8 mouse cellular contexts compared by ENCODE assay signal in genomic region chr1:180256138-180256674, GRCm38 (mm10). TPM values are rescaled to one million over a fixed set of nuclear protein-coding genes. Genes with fewer than 3 reads are reported as not detected.
DNase-seq lines count a peak whose midpoint lies in the region; ATAC-seq and TF ChIP-seq lines count a peak whose summit lies in the region.

No protein-coding gene starts in this region.

- intact Hi-C loops in heart, postnatal 25 days (cut with DNase I) = no loop called here

- peak; percentile 94 for DNase-seq in forebrain, embryonic 14.5 days (ENCODE audit: low spot score)
- DNase-seq in heart, postnatal 25 days (ENCODE audit: low spot score) = peak; percentile 89
- DNase-seq in layer of hippocampus, adult 18-20 months (ENCODE audit: low spot score in 2 of 2) = peak; percentile 93 to 97
- peak; percentile 99 for DNase-seq in lung, adult 2 months
- DNase-seq in thymus, adult 18-20 months = peak; percentile 92 to 94

- under 1% methylated on average over 33 of the region's 39 CpGs for WGBS in forebrain, embryonic 14.5 days
- WGBS in lung, adult 2 months = under 1% methylated on average over 36 of the region's 39 CpGs

- TF ChIP-seq POLR2A in ES-Bruce4 (IDR thresholded peaks at IDR 0.05; ENCODE audit: insufficient read depth, low read length) = peak; percentile 73
- peak; percentile 98 for TF ChIP-seq POLR2A in lung, adult 2 months (IDR thresholded peaks at IDR 0.05; ENCODE audit: borderline replicate concordance, extremely low read depth, low read depth, low read length)

- peak overlapping the region; percentile 74 for H3K9ac ChIP-seq in ES-Bruce4 (ENCODE audit: low read depth, poor library complexity, severe bottlenecking)
- H3K9ac ChIP-seq in forebrain, embryonic 14.5 days (ENCODE audit: low read length) = peak overlapping the region; percentile 76

- H3K4me1 ChIP-seq in ES-Bruce4 (ENCODE audit: control insufficient read depth, insufficient read depth, low read length) = peaks cover 2% of the 10 kb centered on the region
- H3K4me1 ChIP-seq in forebrain, embryonic 14.5 days (ENCODE audit: control insufficient read depth, insufficient read depth, low read length) = peaks cover 4% of the 10 kb centered on the region
- 0 out of 2 replicates have a peak, but pooled peaks cover 6% of the 10 kb centered on the region for H3K4me1 ChIP-seq in lung, adult 2 months (ENCODE audit: control insufficient read depth, insufficient read depth, low read length)

- H3K27me3 ChIP-seq in ES-Bruce4 (ENCODE audit: control insufficient read depth, insufficient read depth, low read length, poor library complexity, severe bottlenecking) = no peaks in the 10 kb centered on the region
- H3K27me3 ChIP-seq in forebrain, embryonic 14.5 days (replicated peaks; ENCODE audit: control insufficient read depth, insufficient read depth, low read length) = peaks cover 8% of the 10 kb centered on the region; the same call in 1 of the 2 replicates

- no peaks in the 10 kb centered on the region for H3K9me3 ChIP-seq in ES-Bruce4 (replicated peaks; ENCODE audit: control insufficient read depth, insufficient read depth, low read length, poor library complexity, severe bottlenecking)
- no peaks in the 10 kb centered on the region for H3K9me3 ChIP-seq in forebrain, embryonic 14.5 days (replicated peaks; ENCODE audit: control insufficient read depth, low read length)

- no peaks in the 10 kb centered on the region for H3K36me3 ChIP-seq in ES-Bruce4 (ENCODE audit: control insufficient read depth, insufficient read depth, low read length, poor library complexity, severe bottlenecking)
- no peaks in the 10 kb centered on the region for H3K36me3 ChIP-seq in forebrain, embryonic 14.5 days (ENCODE audit: control insufficient read depth, insufficient read depth, low read length)

- no peak overlapping the region for H3K27ac ChIP-seq in ES-Bruce4 (ENCODE audit: insufficient read depth, low read length)
- H3K27ac ChIP-seq in forebrain, embryonic 14.5 days (ENCODE audit: low read depth, low read length) = peak overlapping the region; percentile 62; the same call in 1 of the 2 replicates

- H3K4me2 ChIP-seq in forebrain, embryonic 14.5 days (ENCODE audit: low read length) = peak overlapping the region; percentile 79

- no peak for TF ChIP-seq EP300 in ES-Bruce4 (IDR thresholded peaks at IDR 0.05; ENCODE audit: insufficient read depth, low read depth, low read length)

- peak overlapping the region; percentile 76 for H3K4me3 ChIP-seq in ES-Bruce4 (ENCODE audit: low read depth, low read length)
- H3K4me3 ChIP-seq in forebrain, embryonic 14.5 days (ENCODE audit: low read depth, low read length) = peak overlapping the region; percentile 79
- H3K4me3 ChIP-seq in lung, adult 2 months (replicated peaks; ENCODE audit: extremely low read depth, low read depth, low read length) = peak overlapping the region; percentile 98

- ATAC-seq in cerebellum, adult (ENCODE audit: insufficient number of reproducible peaks, low FRiP score, low TSS enrichment) = peak; percentile 85
- peak; percentile 98 for ATAC-seq in forebrain, embryonic 14.5 days
- ATAC-seq in neutrophil, adult 5-6 weeks (ENCODE audit: extremely low read depth, insufficient number of reproducible peaks, low FRiP score, poor library complexity, severe bottlenecking) = peak; percentile 87

- no peak for TF ChIP-seq CTCF in ES-Bruce4 (IDR thresholded peaks at IDR 0.05; ENCODE audit: low read depth, low read length)
- no peak for TF ChIP-seq CTCF in lung, adult 2 months (IDR thresholded peaks at IDR 0.05; ENCODE audit: insufficient read depth, low read length)

RNA-seq across cellular contexts. Expression of gene Psen2, which starts 7.0 kb away (rescaled TPM):
- polyA plus RNA-seq in ES-Bruce4 (2011; ENCODE audit: insufficient read depth, insufficient read length, low read depth, missing spikeins) = 11.7 and 13.7 TPM in 2 replicates
- polyA plus RNA-seq in forebrain, embryonic 14.5 days (2014; fragmentation: Nextera tagmentation; extraction: Ambion mirVana) = 8.6 and 11.2 TPM in 2 replicates
- total RNA-seq in heart, postnatal 25 days (2021) = 10 to 100 TPM; 12.4 to 13.9 TPM
- 10 to 100 TPM; 17.4 to 17.9 TPM for total RNA-seq in layer of hippocampus, adult 18-20 months (2021)
- polyA plus RNA-seq in lung, adult 2 months (2012; rRNA removed) = 70.0 and 74.4 TPM in 2 replicates
- 66.0 and 74.3 TPM in 2 replicates for total RNA-seq in neutrophil, adult 5-6 weeks (2017)

RNA-seq across cellular contexts. Expression of gene Coq8a, which starts 56.8 kb away (rescaled TPM):
- polyA plus RNA-seq in ES-Bruce4 (2011; ENCODE audit: insufficient read depth, insufficient read length, low read depth, missing spikeins) = 6.8 and 6.9 TPM in 2 replicates
- 2.0 and 3.7 TPM in 2 replicates for polyA plus RNA-seq in forebrain, embryonic 14.5 days (2014; fragmentation: Nextera tagmentation; extraction: Ambion mirVana)
- 100 to 1,000 TPM; 810 to 852 TPM for total RNA-seq in heart, postnatal 25 days (2021)
- 10 to 100 TPM; 65.6 to 74.2 TPM for total RNA-seq in layer of hippocampus, adult 18-20 months (2021)
- polyA plus RNA-seq in lung, adult 2 months (2012; rRNA removed) = 11.1 and 37.6 TPM in 2 replicates
- 46.3 TPM in 2 replicates for total RNA-seq in neutrophil, adult 5-6 weeks (2017)

Comparison
In these comparisons a context has a peak if more than half of its experiments do, and no peak if none do; other contexts are left out.
1. RNA of gene Coq8a, which starts 56.8 kb away (total RNA-seq): 810 to 852 TPM in heart, postnatal 25 days; 65.6 to 74.2 TPM in layer of hippocampus, adult 18-20 months and 46.3 TPM in neutrophil, adult 5-6 weeks; every median in the first group is over 10 times any median in the second.
2. Peak in every context shown above with its lines, with median percentiles within 50 percentile points of each other: H3K4me3 ChIP-seq, ATAC-seq and DNase-seq.